ENCODE assay signal across 9 mouse cellular contexts in genomic region chr16:56524359-56524758, GRCm38 (mm10). TPM values are rescaled to one million over a fixed set of nuclear protein-coding genes. Genes with fewer than 3 reads are reported as not detected.
A peak's percentile ranks its signal among the peaks of the same experiment; 100 is the strongest.
DNase-seq lines count a peak whose midpoint lies in the region; ATAC-seq and TF ChIP-seq lines count a peak whose summit lies in the region.
"Had no signal": no experiment of that assay in that cellular context is flagged by ENCODE, and none has a peak within 500 bp of the region (broad histone marks: within the 10 kb centered on the region; RNA-seq: fewer than 3 reads in every experiment).

No protein-coding gene starts in this region.

- TF ChIP-seq CTCF in lung, postnatal 0 days (IDR thresholded peaks at IDR 0.05): peak; percentile 54
- TF ChIP-seq CTCF in Patski (IDR thresholded peaks at IDR 0.05): peak; percentile 59
- TF ChIP-seq CTCF in liver, postnatal 0 days (IDR thresholded peaks at IDR 0.05; ENCODE audit: low read depth): peak; percentile 61

- no peak overlapping the region for H3K4me2 ChIP-seq in forebrain, embryonic 14.5 days (ENCODE audit: low read length)
- no peak overlapping the region for H3K4me2 ChIP-seq in forebrain, embryonic 12.5 days
- H3K4me2 ChIP-seq in lung, postnatal 0 days (replicated peaks; ENCODE audit: low read depth, low read length): no peak overlapping the region
- no peak overlapping the region for H3K4me2 ChIP-seq in liver, postnatal 0 days (ENCODE audit: low read depth, low read length)

- H3K27ac ChIP-seq in forebrain, embryonic 14.5 days (ENCODE audit: low read depth, low read length): no peak overlapping the region
- no peak overlapping the region for H3K27ac ChIP-seq in forebrain, embryonic 12.5 days
- no peak overlapping the region for H3K27ac ChIP-seq in lung, postnatal 0 days (ENCODE audit: low read length)
- H3K27ac ChIP-seq in liver, postnatal 0 days (ENCODE audit: low read depth): no peak overlapping the region

- no peak for ATAC-seq in forebrain, embryonic 14.5 days
- no peak for ATAC-seq in forebrain, embryonic 12.5 days (ENCODE audit: low FRiP score)
- no peak for ATAC-seq in lung, postnatal 0 days
- no peak for ATAC-seq in Patski
- no peak for ATAC-seq in liver, postnatal 0 days

- in situ Hi-C loops in Patski (cut with MboI; ENCODE audit: low pct_unique_long_range_greater_than_20kb): no loop called here

- CTCF ChIA-PET in Patski (lab: Charles Lee): interaction anchor here (0.6 to 1.7 kb wide), 4 partner anchors 8 to 184 kb away, joined by 3 to 5 read pairs (median 3); partner anchors contain the start of gene Abi3bp

- WGBS in forebrain, embryonic 14.5 days: 38% methylated on average over 8 of the region's 8 CpGs
- WGBS in forebrain, embryonic 12.5 days: 41% methylated on average over 8 of the region's 8 CpGs
- 48% methylated on average over 8 of the region's 8 CpGs for WGBS in lung, postnatal 0 days
- 43% methylated on average over 8 of the region's 8 CpGs for WGBS in liver, postnatal 0 days (ENCODE audit: insufficient replicate concordance)

- H3K4me1 ChIP-seq in forebrain, embryonic 14.5 days (ENCODE audit: control insufficient read depth, insufficient read depth, low read length): no peaks in the 10 kb centered on the region
- no peaks in the 10 kb centered on the region for H3K4me1 ChIP-seq in forebrain, embryonic 12.5 days
- no peaks in the 10 kb centered on the region for H3K4me1 ChIP-seq in lung, postnatal 0 days (ENCODE audit: insufficient read depth, low read depth, low read length)
- H3K4me1 ChIP-seq in liver, postnatal 0 days (ENCODE audit: insufficient read depth): no peaks in the 10 kb centered on the region

- no peaks in the 10 kb centered on the region for H3K27me3 ChIP-seq in forebrain, embryonic 14.5 days (replicated peaks; ENCODE audit: control insufficient read depth, insufficient read depth, low read length)
- H3K27me3 ChIP-seq in forebrain, embryonic 12.5 days: no peaks in the 10 kb centered on the region
- H3K27me3 ChIP-seq in lung, postnatal 0 days (replicated peaks; ENCODE audit: insufficient read depth, low read length): no peaks in the 10 kb centered on the region
- no peaks in the 10 kb centered on the region for H3K27me3 ChIP-seq in Patski
- H3K27me3 ChIP-seq in liver, postnatal 0 days (ENCODE audit: insufficient read depth, low read length): no peaks in the 10 kb centered on the region

- DNase-seq in forebrain, embryonic 14.5 days (ENCODE audit: low spot score): peak; percentile 7
- no peak for DNase-seq in lung, postnatal 0 days (ENCODE audit: low spot score)
- DNase-seq in lung, postnatal 25 days (ENCODE audit: low spot score): no peak
- no peak for DNase-seq in Patski (ENCODE audit: low read depth, low spot score)
- DNase-seq in liver, postnatal 0 days: peak; percentile 14
- DNase-seq in urinary bladder, postnatal 4 days (ENCODE audit: low spot score in 2 of 2): no peak
- no peak for DNase-seq in frontal cortex, postnatal 10 days (ENCODE audit: low spot score in 2 of 2)

- no peak overlapping the region for H3K9ac ChIP-seq in forebrain, embryonic 14.5 days (ENCODE audit: low read length)
- H3K9ac ChIP-seq in forebrain, embryonic 12.5 days: no peak overlapping the region
- H3K9ac ChIP-seq in lung, postnatal 0 days (replicated peaks; ENCODE audit: low read depth): no peak overlapping the region
- no peak overlapping the region for H3K9ac ChIP-seq in liver, postnatal 0 days (replicated peaks)

- H3K4me3 ChIP-seq in forebrain, embryonic 14.5 days (ENCODE audit: low read depth, low read length): no peak overlapping the region
- H3K4me3 ChIP-seq in forebrain, embryonic 12.5 days (replicated peaks): no peak overlapping the region
- H3K4me3 ChIP-seq in lung, postnatal 0 days (ENCODE audit: low read depth, low read length): no peak overlapping the region
- no peak overlapping the region for H3K4me3 ChIP-seq in liver, postnatal 0 days (ENCODE audit: low read depth, low read length)
- H3K4me3 ChIP-seq: myocyte had no signal

- no peaks in the 10 kb centered on the region for H3K9me3 ChIP-seq in forebrain, embryonic 14.5 days (replicated peaks; ENCODE audit: control insufficient read depth, low read length)
- no peaks in the 10 kb centered on the region for H3K9me3 ChIP-seq in forebrain, embryonic 12.5 days
- H3K9me3 ChIP-seq in lung, postnatal 0 days (ENCODE audit: low read length): no peaks in the 10 kb centered on the region
- no peaks in the 10 kb centered on the region for H3K9me3 ChIP-seq in liver, postnatal 0 days (ENCODE audit: low read length)

- H3K36me3 ChIP-seq in forebrain, embryonic 14.5 days (ENCODE audit: control insufficient read depth, insufficient read depth, low read length): no peaks in the 10 kb centered on the region
- H3K36me3 ChIP-seq in forebrain, embryonic 12.5 days (replicated peaks): no peaks in the 10 kb centered on the region
- H3K36me3 ChIP-seq in lung, postnatal 0 days (ENCODE audit: insufficient read depth, low read length): no peaks in the 10 kb centered on the region
- H3K36me3 ChIP-seq in liver, postnatal 0 days (replicated peaks; ENCODE audit: insufficient read depth, low read length): no peaks in the 10 kb centered on the region

- no peak for TF ChIP-seq EP300 in lung, postnatal 0 days (IDR thresholded peaks at IDR 0.05)
- no peak for TF ChIP-seq EP300 in liver, postnatal 0 days (IDR thresholded peaks at IDR 0.05; ENCODE audit: low read depth)

- POLR2A ChIA-PET in Patski (lab: Charles Lee): no interaction called here

RNA-seq across cellular contexts. Expression of gene Abi3bp, which starts 46.7 kb away (rescaled TPM):
- polyA plus RNA-seq in forebrain, embryonic 14.5 days (2014; fragmentation: Nextera tagmentation; extraction: Ambion mirVana): 0.18 and 0.26 TPM in 2 replicates
- 0.59 and 0.82 TPM in 2 replicates for polyA plus RNA-seq in forebrain, embryonic 12.5 days (2016; fragmentation: Nextera tagmentation; extraction: Ambion mirVana)
- polyA plus RNA-seq in lung, postnatal 0 days (2015; fragmentation: Nextera tagmentation; extraction: Ambion mirVana): 8.4 and 11.4 TPM in 2 replicates
- polyA plus RNA-seq in Patski (2021): 21.2 TPM
- polyA plus RNA-seq in liver, postnatal 0 days (2015; fragmentation: Nextera tagmentation; extraction: Ambion mirVana): 0.53 and 0.66 TPM in 2 replicates

Comparison
In these comparisons a context has a peak if more than half of its experiments do, and no peak if none do; other contexts are left out.
1. DNase-seq: peak in forebrain, embryonic 14.5 days (single experiment) and liver, postnatal 0 days (single experiment); none in lung, postnatal 0 days (single experiment), lung, postnatal 25 days (single experiment), Patski (single experiment), urinary bladder, postnatal 4 days (0 of 2) and frontal cortex, postnatal 10 days (0 of 2).
2. Peak in every context shown above with its lines, with median percentiles within 50 percentile points of each other: CTCF ChIP-seq.